Mouse (Mus musculus): ENCODE data around the gene Tmem229b. TPM values are rescaled to one million over a fixed set of nuclear protein-coding genes. Genes with fewer than 3 reads are reported as not detected.

Gene Tmem229b
- polyA plus RNA-seq, 1 experiment from 2014 or later, result 5.7 TPM

- ATAC-seq (replicated peaks; ENCODE audit: low FRiP score, low TSS enrichment, low read depth) (no peak), DNase-seq (ENCODE audit: low spot score) (no peak)
- H3K27me3 ChIP-seq (replicated peaks; ENCODE audit: control insufficient read depth, insufficient read depth, low read length), result no peaks in the 10 kb centered on the region
- no peak overlapping the region for H3K9ac ChIP-seq (ENCODE audit: low read length)
- H3K36me3 ChIP-seq (ENCODE audit: control insufficient read depth, insufficient read depth, low read length), result no peaks in the 10 kb centered on the region
- H3K4me2 ChIP-seq (ENCODE audit: low read length), result no peak overlapping the region
- no peak overlapping the region for H3K4me3 ChIP-seq (ENCODE audit: low read depth, low read length)
- no peaks in the 10 kb centered on the region for H3K9me3 ChIP-seq (ENCODE audit: control insufficient read depth, low read length)
- no peaks in the 10 kb centered on the region for H3K4me1 ChIP-seq (replicated peaks; ENCODE audit: control insufficient read depth, insufficient read depth, low read length)
- 38% methylated on average over 6 of the region's 7 CpGs for WGBS
- H3K27ac ChIP-seq (ENCODE audit: low read depth), result no peak overlapping the region
Measured at GRCm38 (mm10) chr12:78996711-78997110, 10.7 kb downstream of the Tmem229b start.

- no peaks in the 10 kb centered on the region for H3K9me3 ChIP-seq (ENCODE audit: control insufficient read depth, low read length)
- no peak overlapping the region for H3K27ac ChIP-seq (ENCODE audit: low read depth)
- H3K9ac ChIP-seq (ENCODE audit: low read length), result no peak overlapping the region
- no peak overlapping the region for H3K4me3 ChIP-seq (ENCODE audit: low read depth, low read length)
- 87% methylated on average over 4 of the region's 4 CpGs for WGBS
- H3K4me1 ChIP-seq (replicated peaks; ENCODE audit: control insufficient read depth, insufficient read depth, low read length), result no peaks in the 10 kb centered on the region
- H3K4me2 ChIP-seq (ENCODE audit: low read length), result no peak overlapping the region
- H3K36me3 ChIP-seq (ENCODE audit: control insufficient read depth, insufficient read depth, low read length), result no peaks in the 10 kb centered on the region
- H3K27me3 ChIP-seq (replicated peaks; ENCODE audit: control insufficient read depth, insufficient read depth, low read length), result no peaks in the 10 kb centered on the region
- ATAC-seq (replicated peaks; ENCODE audit: low FRiP score, low TSS enrichment, low read depth) (no peak), DNase-seq (ENCODE audit: low spot score) (no peak)
Measured at GRCm38 (mm10) chr12:78996271-78996670, 11.2 kb downstream of the Tmem229b start.

GRCm38 (mm10) chr12:78987581-78988081 is 19.8 kb downstream of the Tmem229b start:
- Histone ChIP-seq H3K27ac (ENCODE audit: low read depth) (no peak overlapping the region), H3K4me2 (ENCODE audit: low read length) (no peak overlapping the region), H3K4me1 (replicated peaks; ENCODE audit: control insufficient read depth, insufficient read depth, low read length) (no peaks in the 10 kb centered on the region), H3K27me3 (replicated peaks; ENCODE audit: control insufficient read depth, insufficient read depth, low read length) (no peaks in the 10 kb centered on the region), H3K36me3 (ENCODE audit: control insufficient read depth, insufficient read depth, low read length) (no peaks in the 10 kb centered on the region), H3K9me3 (ENCODE audit: control insufficient read depth, low read length) (no peaks in the 10 kb centered on the region), H3K4me3 (ENCODE audit: low read depth, low read length) (no peak overlapping the region), H3K9ac (ENCODE audit: low read length) (no peak overlapping the region)
- DNase-seq (ENCODE audit: low spot score) (no peak), ATAC-seq (replicated peaks; ENCODE audit: low FRiP score, low TSS enrichment, low read depth) (no peak)
- 54% methylated on average over 9 of the region's 9 CpGs for WGBS

DNA sequence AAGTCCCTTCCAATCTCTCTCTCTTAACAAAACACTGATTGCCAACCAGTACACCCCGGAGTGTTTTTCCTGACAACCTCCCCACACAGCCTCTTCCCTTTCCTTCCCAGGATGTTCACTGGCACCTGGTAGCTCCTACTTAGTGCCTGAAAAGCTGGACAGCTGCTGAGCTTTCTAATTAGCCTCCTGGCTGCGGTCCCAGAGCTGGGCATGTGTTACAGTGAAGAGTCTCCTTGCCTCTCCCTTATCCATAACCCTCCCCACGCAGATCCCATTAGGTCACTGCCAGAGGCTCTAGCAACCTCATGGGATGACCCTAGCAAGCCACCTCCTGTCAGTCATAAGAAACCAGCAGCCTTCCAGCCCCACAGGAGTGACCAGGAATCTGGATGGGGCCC is 23.4 kb downstream of the Tmem229b start:
- Histone ChIP-seq H3K4me1 (replicated peaks; ENCODE audit: control insufficient read depth, insufficient read depth, low read length) (no peaks in the 10 kb centered on the region), H3K4me2 (ENCODE audit: low read length) (no peak overlapping the region), H3K36me3 (ENCODE audit: control insufficient read depth, insufficient read depth, low read length) (no peaks in the 10 kb centered on the region), H3K27me3 (replicated peaks; ENCODE audit: control insufficient read depth, insufficient read depth, low read length) (no peaks in the 10 kb centered on the region), H3K9ac (ENCODE audit: low read length) (no peak overlapping the region), H3K27ac (ENCODE audit: low read depth) (no peak overlapping the region), H3K9me3 (ENCODE audit: control insufficient read depth, low read length) (no peaks in the 10 kb centered on the region), H3K4me3 (ENCODE audit: low read depth, low read length) (no peak overlapping the region)
- 0 out of 2 replicates have a peak, but pooled peaks have one; percentile 38 for ATAC-seq (replicated peaks; ENCODE audit: low FRiP score, low TSS enrichment, low read depth)
- no peak for DNase-seq (ENCODE audit: low spot score)
- 60% methylated on average over 3 of the region's 3 CpGs for WGBS

- no peak overlapping the region for H3K9ac ChIP-seq (ENCODE audit: low read length)
- H3K27ac ChIP-seq (ENCODE audit: low read depth), result no peak overlapping the region
- no peak overlapping the region for H3K4me2 ChIP-seq (ENCODE audit: low read length)
- no peaks in the 10 kb centered on the region for H3K4me1 ChIP-seq (replicated peaks; ENCODE audit: control insufficient read depth, insufficient read depth, low read length)
- no peak for ATAC-seq (replicated peaks; ENCODE audit: low FRiP score, low TSS enrichment, low read depth)
- no peaks in the 10 kb centered on the region for H3K36me3 ChIP-seq (ENCODE audit: control insufficient read depth, insufficient read depth, low read length)
- H3K27me3 ChIP-seq (replicated peaks; ENCODE audit: control insufficient read depth, insufficient read depth, low read length), result no peaks in the 10 kb centered on the region
- no peaks in the 10 kb centered on the region for H3K9me3 ChIP-seq (ENCODE audit: control insufficient read depth, low read length)
- no peak for DNase-seq (ENCODE audit: low spot score)
- H3K4me3 ChIP-seq (ENCODE audit: low read depth, low read length), result no peak overlapping the region
- 71% methylated on average over 8 of the region's 9 CpGs for whole genome bisulfite sequencing
Measured at GRCm38 (mm10) chr12:78983296-78984034, 24.0 kb downstream of the Tmem229b start.

- ATAC-seq (replicated peaks; ENCODE audit: low FRiP score, low TSS enrichment, low read depth) (0 out of 2 replicates have a peak, but pooled peaks have one; percentile 27), DNase-seq (ENCODE audit: low spot score) (no peak)
- no peaks in the 10 kb centered on the region for H3K4me1 ChIP-seq (replicated peaks; ENCODE audit: control insufficient read depth, insufficient read depth, low read length)
- H3K9ac ChIP-seq (ENCODE audit: low read length), result no peak overlapping the region
- no peak overlapping the region for H3K4me2 ChIP-seq (ENCODE audit: low read length)
- H3K9me3 ChIP-seq (ENCODE audit: control insufficient read depth, low read length), result no peaks in the 10 kb centered on the region
- no peaks in the 10 kb centered on the region for H3K36me3 ChIP-seq (ENCODE audit: control insufficient read depth, insufficient read depth, low read length)
- WGBS, result 53% methylated on average over 9 of the region's 9 CpGs
- no peak overlapping the region for H3K4me3 ChIP-seq (ENCODE audit: low read depth, low read length)
- no peaks in the 10 kb centered on the region for H3K27me3 ChIP-seq (replicated peaks; ENCODE audit: control insufficient read depth, insufficient read depth, low read length)
- H3K27ac ChIP-seq (ENCODE audit: low read depth), result no peak overlapping the region
Measured at GRCm38 (mm10) chr12:78981938-78982825, 25.2 kb downstream of the Tmem229b start.

- H3K27me3 ChIP-seq (replicated peaks; ENCODE audit: control insufficient read depth, insufficient read depth, low read length), result no peaks in the 10 kb centered on the region
- H3K4me2 ChIP-seq (ENCODE audit: low read length), result no peak overlapping the region
- WGBS, result 86% methylated on average over 2 of the region's 2 CpGs
- H3K4me3 ChIP-seq (ENCODE audit: low read depth, low read length), result no peak overlapping the region
- no peak overlapping the region for H3K9ac ChIP-seq (ENCODE audit: low read length)
- H3K36me3 ChIP-seq (ENCODE audit: control insufficient read depth, insufficient read depth, low read length), result no peaks in the 10 kb centered on the region
- no peak overlapping the region for H3K27ac ChIP-seq (ENCODE audit: low read depth)
- DNase-seq (ENCODE audit: low spot score), result no peak
- no peaks in the 10 kb centered on the region for H3K9me3 ChIP-seq (ENCODE audit: control insufficient read depth, low read length)
- ATAC-seq (replicated peaks; ENCODE audit: low FRiP score, low TSS enrichment, low read depth), result no peak
- no peaks in the 10 kb centered on the region for H3K4me1 ChIP-seq (replicated peaks; ENCODE audit: control insufficient read depth, insufficient read depth, low read length)
Measured at GRCm38 (mm10) chr12:78981131-78981530, 26.3 kb downstream of the Tmem229b start.

DNA sequence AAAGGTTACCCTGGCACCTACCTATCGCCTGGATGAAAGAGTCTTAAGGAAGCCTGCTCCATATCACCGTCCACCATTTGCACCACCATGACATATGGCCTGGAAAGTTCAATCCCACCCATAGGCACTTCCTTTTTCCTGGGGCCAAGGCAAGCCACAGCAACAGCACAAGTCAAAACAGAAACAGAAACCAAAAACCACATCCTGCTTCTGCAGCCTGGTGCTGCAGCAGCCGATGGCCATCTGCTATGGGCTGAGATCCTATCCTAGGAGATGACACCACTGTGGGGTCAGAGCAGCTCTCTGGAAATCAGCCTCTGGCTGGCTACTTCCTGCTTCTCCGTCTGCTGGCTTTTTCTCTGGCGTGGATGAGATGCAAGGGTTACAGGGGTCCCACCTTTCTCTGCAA is 26.7 kb downstream of the Tmem229b start:
- H3K4me2 ChIP-seq (ENCODE audit: low read length), result no peak overlapping the region
- DNase-seq (ENCODE audit: low spot score), result no peak

More for the DNA sequence above, 26.7 kb downstream of the Tmem229b start:
- H3K4me1 ChIP-seq (replicated peaks; ENCODE audit: control insufficient read depth, insufficient read depth, low read length), result no peaks in the 10 kb centered on the region
- H3K9ac ChIP-seq (ENCODE audit: low read length), result no peak overlapping the region
- H3K9me3 ChIP-seq (ENCODE audit: control insufficient read depth, low read length), result no peaks in the 10 kb centered on the region
- no peak overlapping the region for H3K27ac ChIP-seq (ENCODE audit: low read depth)
- no peaks in the 10 kb centered on the region for H3K27me3 ChIP-seq (replicated peaks; ENCODE audit: control insufficient read depth, insufficient read depth, low read length)
- ATAC-seq (replicated peaks; ENCODE audit: low FRiP score, low TSS enrichment, low read depth), result no peak
- H3K4me3 ChIP-seq (ENCODE audit: low read depth, low read length), result no peak overlapping the region
- 68% methylated on average over 5 of the region's 5 CpGs for WGBS
- no peaks in the 10 kb centered on the region for H3K36me3 ChIP-seq (ENCODE audit: control insufficient read depth, insufficient read depth, low read length)
